Mouse (Mus musculus): ENCODE measurements around the gene Otop1.

GRCm38 (mm10) chr5:38302651-38303050 lies 26.9 kb downstream of the Otop1 start:
- no peak for TF ChIP-seq CTCF (IDR thresholded peaks at IDR 0.05; ENCODE audit: borderline replicate concordance, insufficient read depth, low read length)
- no peak for TF ChIP-seq POLR2A (IDR thresholded peaks at IDR 0.05; ENCODE audit: low read depth, low read length)
